Mouse (Mus musculus): Measurements from ENCODE around the gene Tefm. TPM values are rescaled to one million over a fixed set of nuclear protein-coding genes. Genes with fewer than 3 reads are reported as not detected.
"Not testable (repeated sequence)": the region's sequence is repeated elsewhere in the genome, so short reads cannot be mapped to it uniquely, and the experiment has no call there.

Gene Tefm
- total RNA-seq, 2 experiments from 2014 or later, result 24.4 to 24.8 TPM

DNA sequence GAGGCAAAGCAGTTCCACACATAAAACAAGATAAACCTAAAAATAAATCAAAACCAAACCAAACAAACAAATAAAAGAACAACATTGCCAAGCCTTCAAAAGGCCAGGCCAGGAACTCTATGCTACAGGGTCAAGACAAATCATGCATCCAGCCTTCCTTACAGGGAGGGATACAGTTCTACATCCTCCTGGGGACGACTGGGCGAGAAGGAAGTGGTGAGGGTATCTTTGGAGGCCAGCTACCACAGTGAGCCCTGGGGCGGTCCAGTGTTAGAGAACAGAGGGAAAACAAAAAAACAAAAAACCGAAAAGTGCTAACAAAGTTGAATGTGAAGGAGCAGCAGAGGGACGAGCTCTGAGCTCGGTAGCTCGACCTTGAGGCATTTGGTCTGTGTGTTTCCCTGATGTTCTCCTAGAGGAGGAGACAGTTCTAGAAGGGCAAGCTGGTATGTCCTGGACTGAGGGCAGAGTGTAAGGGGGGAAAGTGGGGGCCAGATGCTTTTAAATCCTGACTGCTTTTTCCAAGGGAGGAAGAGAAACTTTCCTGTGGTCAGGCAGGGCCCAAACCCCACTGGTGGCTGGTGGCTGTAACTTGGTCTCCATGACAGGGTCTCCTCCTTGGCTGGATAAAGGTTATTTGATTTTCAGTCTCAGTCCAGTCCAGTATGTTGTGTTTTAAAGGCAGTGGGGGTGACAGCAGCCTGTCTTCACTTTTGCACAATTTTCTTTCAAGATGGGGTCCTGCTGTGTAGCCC lies 21.6 kb upstream of the Tefm start:
- intact Hi-C loops (cut with DNase I), result no loop called here
- no peak for DNase-seq

GRCm38 (mm10) chr11:80161041-80161440 lies 19.1 kb upstream of the Tefm start:
- intact Hi-C loops (cut with DNase I), result no loop called here
- DNase-seq, result no peak

- DNase-seq, result no peak
- intact Hi-C loops (cut with DNase I), result no loop called here
These were observed 17.0 kb upstream of the Tefm start for GRCm38 (mm10) chr11:80159018-80159417.

DNA sequence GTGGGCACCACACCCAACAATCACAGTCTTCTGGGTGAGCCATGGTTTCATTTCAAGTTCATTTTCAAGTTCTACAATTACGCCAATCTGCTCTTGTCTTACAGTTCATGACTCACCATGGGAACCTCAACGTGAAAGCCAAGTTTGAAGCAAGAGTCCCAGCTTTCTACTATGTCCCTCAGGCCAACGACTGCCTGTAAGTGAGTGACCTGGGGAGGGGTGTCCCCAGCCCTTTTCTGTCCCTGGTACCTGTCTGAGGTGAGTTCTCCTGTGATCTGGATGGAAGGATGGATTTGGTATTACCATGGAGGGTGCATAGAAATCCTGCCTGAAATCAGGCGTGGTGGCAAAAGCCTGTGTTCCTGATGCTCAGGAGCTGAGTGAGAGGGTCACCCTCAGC lies 14.9 kb upstream of the Tefm start:
- intact Hi-C loops (cut with DNase I), result no loop called here
- no peak for DNase-seq

GRCm38 (mm10) chr11:80155961-80156360 lies 14.0 kb upstream of the Tefm start:
- no peak for DNase-seq
- intact Hi-C loops (cut with DNase I), result no loop called here

GRCm38 (mm10) chr11:80155541-80155940 lies 13.6 kb upstream of the Tefm start:
- intact Hi-C loops (cut with DNase I), result no loop called here
- DNase-seq, result no peak

DNA sequence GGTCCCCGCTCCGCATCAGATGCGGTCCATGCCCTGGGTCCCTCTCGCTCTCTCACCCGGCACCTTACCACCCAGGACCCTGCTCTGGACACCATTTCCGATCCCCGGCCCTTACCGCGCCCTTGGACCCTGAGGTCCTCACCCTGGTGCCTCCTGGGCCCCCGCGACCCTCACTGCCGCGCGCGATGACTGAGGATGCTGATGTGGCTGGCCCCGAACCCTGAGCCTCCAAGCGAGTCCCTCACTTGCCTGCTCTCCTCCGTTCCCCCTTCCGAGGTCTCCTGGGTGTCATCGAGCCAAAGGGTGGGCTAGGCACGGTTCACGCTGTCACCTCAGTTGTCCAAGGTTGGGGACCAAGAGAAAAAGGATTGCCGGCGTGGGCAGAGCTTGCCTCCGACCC lies 12.5 kb upstream of the Tefm start:
- DNase-seq, result no peak
- intact Hi-C loops (cut with DNase I), result no loop called here

GRCm38 (mm10) chr11:80153857-80154495 lies 12.0 kb upstream of the Tefm start, which contains the start of gene Adap2:
Adap2 (plus strand) TSS chr11:80154105.
- DNase-seq, result peak; percentile 94 to 95
- intact Hi-C loops (cut with DNase I), result no loop called here

DNA sequence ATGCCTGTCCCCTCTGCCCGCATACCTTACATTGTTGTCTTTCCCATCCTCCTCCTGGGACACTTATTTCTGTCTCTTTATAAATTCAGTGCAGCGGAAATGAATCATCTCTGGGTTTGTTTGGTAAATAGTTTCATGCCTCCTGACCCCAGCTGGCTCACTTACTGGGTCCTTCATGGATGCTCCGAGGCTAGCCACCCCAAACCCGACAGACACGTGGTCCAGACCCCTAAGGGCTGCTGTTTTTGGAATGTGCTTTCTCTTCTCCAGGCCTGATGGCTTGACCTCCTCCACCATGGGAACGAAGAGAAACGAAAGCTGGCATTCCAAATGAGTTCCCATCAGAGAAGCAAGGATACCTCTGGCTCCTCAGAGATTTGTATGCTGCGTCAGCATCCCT lies 10.4 kb upstream of the Tefm start:
- intact Hi-C loops (cut with DNase I), result no loop called here
- DNase-seq, result no peak

- intact Hi-C loops (cut with DNase I), result no loop called here
- DNase-seq, result no peak
These were observed 9.6 kb upstream of the Tefm start for GRCm38 (mm10) chr11:80151541-80151940.

GRCm38 (mm10) chr11:80150566-80150965 lies 8.6 kb upstream of the Tefm start:
- no peak for DNase-seq
- intact Hi-C loops (cut with DNase I), result no loop called here

DNA sequence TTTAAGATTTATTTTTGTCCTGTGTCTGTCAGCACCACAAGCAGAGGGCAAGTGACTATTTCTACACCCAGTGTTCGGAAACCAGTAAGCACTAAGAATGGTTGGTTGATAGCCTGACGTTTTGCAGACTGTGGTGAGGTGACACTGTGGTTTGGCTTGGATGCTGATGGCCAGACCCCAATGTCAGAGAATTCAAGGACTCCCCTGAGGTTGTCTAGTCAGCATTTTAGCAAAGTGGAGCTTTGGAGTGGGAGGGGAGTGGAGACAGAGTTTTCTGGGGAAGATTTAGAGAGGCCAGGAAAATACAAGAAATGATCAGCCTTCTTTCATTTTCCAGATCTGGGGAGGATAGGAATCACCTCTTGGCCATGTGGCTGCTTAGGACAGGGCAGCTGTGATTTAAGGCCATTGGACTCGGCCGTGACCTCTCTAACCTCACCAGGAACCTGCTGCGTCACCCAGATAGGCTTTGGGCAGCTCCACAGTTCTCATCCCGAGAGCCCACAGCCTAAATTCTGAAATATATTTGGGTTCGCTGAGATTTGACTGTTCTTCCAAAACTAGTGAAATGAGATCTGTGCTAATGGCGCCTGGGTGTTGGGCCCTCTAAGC lies 7.5 kb upstream of the Tefm start:
- intact Hi-C loops (cut with DNase I), result no loop called here
- DNase-seq, result no peak

- DNase-seq; intact Hi-C loops (cut with DNase I): not testable (repeated sequence)
These were observed 7.0 kb upstream of the Tefm start for GRCm38 (mm10) chr11:80148974-80149373.

DNA sequence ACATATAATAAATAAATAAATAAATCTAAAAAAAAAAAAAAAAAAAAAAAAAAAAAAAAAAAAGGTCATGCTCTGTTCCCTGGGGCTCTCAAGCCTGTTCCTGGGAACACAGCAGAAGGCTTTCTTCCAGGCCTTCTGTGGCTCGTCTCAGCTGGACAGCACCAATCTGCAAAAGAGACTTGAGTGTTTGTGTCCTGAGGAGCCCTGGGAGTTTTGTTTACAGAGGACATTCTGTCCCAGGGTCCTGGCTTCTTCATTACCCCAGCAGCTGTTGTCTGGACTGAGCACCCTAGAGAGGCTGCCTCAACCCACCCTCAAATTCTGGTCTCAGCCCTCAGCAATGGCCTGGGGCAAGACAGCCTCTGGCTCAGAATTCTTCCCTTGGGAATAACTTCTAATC lies 6.3 kb upstream of the Tefm start:
- intact Hi-C loops (cut with DNase I), result no loop called here
- peak; percentile 53 to 60 for DNase-seq

- intact Hi-C loops (cut with DNase I), result no loop called here
- DNase-seq, result no peak
These were observed 5.8 kb upstream of the Tefm start for GRCm38 (mm10) chr11:80147748-80148147.

DNA sequence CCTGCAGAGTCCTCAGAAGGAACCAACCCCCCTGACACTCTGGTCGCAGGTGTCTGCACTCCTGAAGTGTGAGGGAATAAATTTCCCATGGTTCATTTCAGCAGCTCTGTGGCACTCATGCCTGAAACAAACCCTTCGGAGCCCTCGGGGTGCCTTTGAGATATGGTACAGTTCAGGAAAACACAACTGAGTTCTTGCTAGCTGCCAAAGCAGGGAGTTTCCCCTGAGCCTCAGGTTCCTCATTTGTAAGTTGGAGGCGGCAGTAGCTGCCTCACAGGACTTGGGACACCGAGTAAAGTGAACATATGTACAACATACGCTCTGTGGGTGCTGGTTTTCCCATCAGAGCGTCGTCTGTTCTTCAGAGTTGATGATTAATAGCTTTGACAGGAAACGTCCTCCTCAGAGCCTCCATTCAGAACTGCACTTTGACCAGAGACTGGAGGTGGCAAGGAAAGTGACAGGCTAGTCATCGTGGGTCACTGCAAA lies 3.9 kb upstream of the Tefm start:
- no peak for DNase-seq
- intact Hi-C loops (cut with DNase I), result no loop called here

DNA sequence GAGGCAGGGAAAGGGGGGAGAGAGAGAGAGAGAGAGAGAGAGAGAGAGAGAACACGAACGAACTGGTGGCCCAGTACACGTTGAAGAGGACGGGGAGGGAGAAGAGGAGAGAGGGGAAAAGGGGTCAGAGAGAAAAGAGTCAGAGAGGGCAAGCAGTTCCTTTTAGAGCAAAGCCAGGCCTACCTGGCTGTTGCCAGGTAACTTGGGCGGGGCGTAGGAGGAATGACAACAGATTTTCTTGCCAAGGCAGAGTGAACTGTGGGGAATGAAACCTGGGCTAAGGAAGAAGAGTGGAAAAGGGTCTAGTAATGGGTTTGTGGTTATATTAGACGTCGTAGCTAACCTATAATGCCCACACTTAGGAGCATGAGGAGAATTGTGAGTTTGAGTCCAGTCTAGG lies 897 bp upstream of the Tefm start:
- intact Hi-C loops (cut with DNase I), result loop anchor here (5.0 kb wide), 2 partner anchors 56 to 101 kb away; partner anchors contain the start of gene Atad5
- no peak for DNase-seq

- no peak for DNase-seq
- intact Hi-C loops (cut with DNase I), result no loop called here
These were observed 4.2 kb downstream of the Tefm start for GRCm38 (mm10) chr11:80137773-80138172.

DNA sequence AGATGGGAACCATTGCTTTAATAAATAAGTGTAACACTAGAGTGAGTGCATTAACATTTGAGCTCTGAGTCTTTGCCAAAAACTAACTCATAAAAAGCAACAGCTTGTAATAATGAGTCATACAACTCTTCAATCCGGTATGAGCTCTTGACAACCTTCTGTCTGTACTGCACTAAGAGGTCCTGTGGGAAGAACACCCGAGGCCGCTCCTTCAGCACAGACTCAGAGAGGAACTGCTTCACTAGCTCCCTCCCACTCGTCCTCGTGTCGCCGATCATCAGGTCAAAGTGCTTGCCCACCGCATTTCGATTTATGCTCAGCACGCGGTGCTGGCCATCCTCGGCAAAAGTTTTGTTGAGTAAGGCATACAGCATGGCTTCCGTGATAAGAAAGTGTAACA lies 5.2 kb downstream of the Tefm start:
- intact Hi-C loops (cut with DNase I), result no loop called here
- no peak for DNase-seq

GRCm38 (mm10) chr11:80135954-80136683 lies 5.9 kb downstream of the Tefm start:
- DNase-seq, result no peak
- intact Hi-C loops (cut with DNase I), result no loop called here

DNA sequence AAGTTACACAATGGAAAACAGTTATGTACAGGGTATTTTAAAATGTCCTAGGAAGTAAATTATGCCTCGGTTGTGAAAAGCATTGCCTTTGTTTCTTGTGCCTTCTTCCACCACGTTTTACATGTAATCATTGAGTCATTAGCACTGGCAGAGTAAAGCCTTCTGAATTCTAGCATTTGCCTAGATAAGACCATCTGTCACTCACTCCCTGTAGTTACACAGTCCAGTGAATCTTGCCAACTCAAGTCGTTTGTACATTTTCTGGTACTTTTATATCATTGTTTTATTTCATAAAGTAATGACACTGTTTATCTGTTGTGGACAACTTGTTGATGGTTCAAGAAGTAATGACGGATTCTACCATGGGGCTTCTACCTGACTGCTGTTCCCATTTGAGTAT lies 7.2 kb downstream of the Tefm start:
- intact Hi-C loops (cut with DNase I), result no loop called here
- DNase-seq, result no peak
